Mouse (Mus musculus) cerebellum, postnatal 14 days (tissue): ENCODE results near the gene H2-M5.
"Not testable (repeated sequence)": the region's sequence is repeated elsewhere in the genome, so short reads cannot be mapped to it uniquely, and the experiment has no call there.

Source experiments
- DNase-seq, 2 experiments: peaks; one replicate each; pipeline ENCODE4 v3.0.0; 2021; ENCODE audit warnings: mixed read lengths in 2 of 2

Gene H2-M5

DNA sequence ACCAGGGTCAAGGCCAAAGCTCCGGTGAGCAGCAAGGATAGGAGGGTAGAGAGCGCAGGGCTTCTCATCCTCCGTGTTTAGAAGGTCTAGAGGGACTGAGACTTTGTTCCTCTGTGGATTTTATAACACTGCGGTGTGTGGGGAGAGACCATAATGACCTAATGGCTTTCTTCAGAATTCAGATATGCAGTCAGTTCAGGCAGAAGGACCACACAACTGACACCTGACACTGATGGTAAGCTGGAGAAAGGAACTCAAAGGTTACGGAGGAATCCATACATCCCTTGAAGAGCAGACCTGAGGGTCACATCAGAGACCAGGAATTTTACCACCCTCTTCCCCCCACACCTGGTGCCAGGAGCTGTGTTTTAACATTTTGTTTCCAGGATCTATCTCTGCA is at the start of gene H2-M5:
Gene H2-M5, minus strand, starts transcription at position 101 of the 400 bp plus-strand sequence.
- no peak for DNase-seq

DNA sequence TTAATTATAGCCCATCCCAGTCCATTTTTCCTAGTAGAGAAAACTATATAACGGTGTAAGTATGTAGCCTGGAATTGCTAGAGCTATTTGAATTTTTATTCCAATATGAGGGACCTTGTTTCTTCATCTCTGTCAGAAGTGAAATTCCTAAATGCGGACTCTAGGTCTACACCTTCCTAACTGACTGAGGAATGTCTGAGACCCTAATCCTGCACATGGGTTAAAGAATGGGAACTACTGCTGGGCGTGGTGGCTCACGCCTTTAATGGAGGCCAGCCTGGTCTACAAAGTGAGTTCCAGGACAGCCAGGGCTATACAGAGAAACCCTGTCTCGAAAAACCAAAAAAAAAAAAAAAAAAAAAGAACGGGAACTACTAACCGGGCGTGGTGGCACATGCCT is 39.8 kb upstream of the H2-M5 start:
- no peak for DNase-seq

DNA sequence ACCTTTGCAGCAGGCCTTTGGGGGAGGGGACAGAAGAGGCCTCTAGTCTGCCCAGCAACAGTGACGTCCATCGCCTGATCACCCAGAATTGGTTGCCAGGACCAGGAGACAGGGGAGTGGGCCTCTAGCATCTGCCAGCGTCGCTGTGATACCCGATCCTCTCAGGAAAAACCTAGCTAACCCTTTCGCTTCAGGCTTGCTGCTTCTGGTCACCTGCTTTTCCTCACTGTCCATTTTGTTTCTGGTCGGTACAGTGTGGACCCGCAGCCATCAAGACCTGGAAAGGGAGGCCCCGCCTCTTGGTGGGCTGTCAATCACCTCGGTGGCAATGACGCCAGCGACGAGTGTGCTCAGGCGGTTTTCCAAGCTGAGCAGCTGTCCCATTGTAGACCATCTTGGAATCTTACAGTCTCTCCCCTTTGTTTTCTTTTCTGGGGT is 39.4 kb upstream of the H2-M5 start:
- DNase-seq: peak; percentile 96 to 98

DNA sequence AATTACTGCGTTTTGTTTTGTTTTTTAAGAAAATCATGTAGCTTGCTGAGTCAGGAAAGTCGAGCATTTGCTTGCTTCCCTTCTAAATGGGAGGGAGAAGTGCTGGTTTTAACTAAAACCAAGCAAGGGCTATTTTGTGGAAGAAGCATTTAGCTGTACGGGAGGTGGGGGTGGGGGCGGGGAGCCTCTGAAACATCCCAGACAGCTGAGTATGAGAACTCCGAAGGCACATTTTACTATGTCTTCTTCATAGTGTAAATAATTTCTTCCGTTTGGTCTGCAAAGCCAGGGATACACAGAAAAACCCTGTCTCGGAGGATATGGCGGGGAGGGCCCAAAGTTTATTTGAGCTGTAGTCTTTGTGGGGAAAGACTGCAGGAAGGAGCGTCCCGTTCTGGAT is 38.9 kb upstream of the H2-M5 start:
- peak in 1 of 2 experiments; percentile 19 for DNase-seq

DNA sequence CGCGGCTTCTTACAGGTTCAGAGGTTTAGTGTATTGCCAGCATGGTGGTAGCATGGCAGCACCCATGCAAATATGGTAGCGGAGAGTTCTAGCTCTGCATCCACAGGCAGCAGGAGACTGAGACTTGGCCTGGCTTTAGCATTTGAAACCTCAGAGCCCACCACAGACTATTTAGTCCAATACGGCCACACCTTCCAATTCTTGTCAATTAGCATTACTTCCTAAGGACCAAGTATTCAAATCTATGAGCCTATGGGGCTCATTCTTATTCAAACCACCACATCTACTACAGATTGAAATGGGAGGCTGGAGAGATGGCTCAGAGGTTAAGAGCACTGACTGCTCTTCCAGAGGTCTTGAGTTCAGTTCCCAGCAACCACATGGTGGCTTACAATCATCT is 38.1 kb upstream of the H2-M5 start:
- DNase-seq: no peak

DNA sequence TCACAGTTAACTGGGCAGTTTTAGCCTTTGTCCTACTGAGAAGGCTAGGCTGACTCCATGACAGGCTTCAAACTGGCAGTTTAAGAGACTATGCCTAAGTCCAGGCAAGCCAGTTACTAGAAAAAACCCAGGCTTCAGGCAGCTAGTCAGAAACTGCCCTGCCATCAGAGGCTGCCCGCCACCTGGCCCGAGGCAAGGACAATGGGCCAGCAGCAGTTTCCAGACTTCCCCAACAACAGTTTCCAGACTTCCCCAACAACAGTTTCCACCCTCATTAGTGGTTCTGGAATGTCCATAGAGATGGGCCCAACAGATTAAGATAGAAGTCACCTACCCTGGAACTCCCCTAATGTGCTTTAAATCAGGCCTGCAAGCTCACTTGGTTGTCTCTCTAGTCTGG is 37.1 kb upstream of the H2-M5 start:
- no peak for DNase-seq

DNA sequence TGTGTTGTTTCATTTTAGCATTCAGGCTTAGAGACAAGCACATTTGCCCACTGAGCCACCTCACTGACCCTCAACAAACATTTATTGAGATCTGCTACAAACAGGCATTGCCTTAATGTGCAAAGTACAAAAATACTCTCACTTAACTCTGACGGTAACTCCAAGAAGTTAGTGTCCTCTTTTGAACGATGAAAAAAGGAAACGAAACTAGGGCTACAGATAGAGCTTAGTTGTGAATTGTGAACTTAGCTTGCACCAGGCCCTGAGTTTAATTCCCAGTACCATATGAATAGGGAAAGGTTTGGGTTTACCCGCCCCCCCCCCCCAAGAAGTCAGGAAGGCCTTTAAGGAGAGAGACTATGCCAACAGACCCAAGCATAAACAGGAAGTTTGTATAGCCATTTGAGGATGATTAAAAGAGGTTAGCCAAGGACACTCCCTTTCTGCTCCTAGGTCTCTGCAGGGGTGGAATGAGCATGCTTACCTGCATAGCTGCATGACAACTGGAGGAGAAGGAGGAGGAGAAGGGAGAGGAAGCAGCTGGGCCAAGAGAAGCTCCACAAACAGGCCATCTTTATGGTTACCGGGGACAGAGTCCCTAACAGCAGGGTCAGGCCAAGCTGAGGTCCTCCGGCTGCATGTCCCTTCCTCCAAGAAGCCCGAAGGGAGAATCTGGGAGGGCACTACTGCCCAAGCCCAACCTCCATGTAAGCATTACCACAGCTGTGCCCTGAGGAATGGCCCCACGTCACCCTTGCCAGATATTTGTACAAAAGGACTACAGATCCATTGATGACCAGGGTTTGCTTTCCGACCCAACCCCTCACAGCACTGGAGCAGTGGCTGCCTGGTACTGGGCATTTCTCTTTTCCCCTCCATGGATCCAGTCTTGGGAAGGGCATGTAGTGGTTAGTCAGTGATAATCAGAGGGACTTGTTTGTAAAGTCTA is 33.6 kb upstream of the H2-M5 start, which contains the start of gene Mog:
Gene Mog, minus strand, starts transcription at position 771 of the 949 bp plus-strand sequence.
- no peak for DNase-seq

DNA sequence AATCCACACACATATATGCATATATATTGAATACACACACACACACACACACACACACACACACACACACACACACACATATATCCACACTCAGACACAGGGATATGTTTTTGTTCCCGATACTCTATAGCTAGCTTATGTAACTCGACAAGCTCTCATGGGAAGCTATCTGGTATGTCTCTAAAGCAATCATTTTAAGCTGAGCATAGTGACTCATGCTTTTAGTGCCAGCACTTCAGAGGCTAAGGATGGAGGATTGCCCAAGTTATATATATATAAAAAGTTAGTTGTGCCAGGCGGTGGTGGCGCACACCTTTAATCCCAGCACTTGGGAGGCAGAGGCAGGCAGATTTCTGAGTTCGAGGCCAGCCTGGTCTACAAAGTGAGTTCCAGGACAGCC is 29.9 kb upstream of the H2-M5 start:
- DNase-seq: not testable (repeated sequence)

DNA sequence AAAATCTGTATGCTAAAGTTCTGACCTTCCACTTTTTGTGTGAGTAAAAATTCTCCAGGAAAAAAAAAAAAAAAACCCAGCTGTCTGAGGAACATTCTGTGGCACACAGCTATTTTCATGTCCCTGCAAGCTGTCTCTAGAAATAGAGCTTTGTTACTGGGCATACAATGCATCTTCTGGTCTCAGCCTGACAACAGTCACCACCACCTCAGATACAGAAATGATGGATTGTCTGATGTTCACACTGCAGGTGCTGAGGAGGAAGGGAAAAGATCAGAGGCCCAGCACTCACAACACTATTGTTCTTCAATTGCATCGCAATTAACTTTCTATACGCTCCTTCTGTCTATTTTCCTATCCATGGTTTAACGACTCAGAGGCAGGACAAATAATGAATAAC is 29.0 kb upstream of the H2-M5 start:
- DNase-seq: no peak

DNA sequence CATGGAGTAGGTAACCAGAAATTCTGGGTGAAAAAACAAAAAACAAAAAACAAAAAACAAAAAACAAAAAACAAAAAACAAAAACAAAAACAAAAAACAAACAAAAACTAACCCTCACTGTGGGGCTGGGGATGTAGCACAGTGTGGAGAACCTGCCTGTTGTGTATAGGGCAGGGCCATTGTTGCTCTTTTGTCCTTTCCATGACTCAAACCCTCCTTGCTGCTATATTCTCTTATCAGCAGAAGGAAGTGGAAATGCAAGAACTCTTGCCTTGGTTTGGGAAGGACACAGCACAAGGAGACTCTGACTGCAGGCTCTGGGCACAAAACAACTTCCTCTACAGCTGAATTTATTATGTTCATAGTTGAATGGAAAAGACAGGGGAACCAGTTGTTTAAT is 27.0 kb upstream of the H2-M5 start:
- no peak for DNase-seq

DNA sequence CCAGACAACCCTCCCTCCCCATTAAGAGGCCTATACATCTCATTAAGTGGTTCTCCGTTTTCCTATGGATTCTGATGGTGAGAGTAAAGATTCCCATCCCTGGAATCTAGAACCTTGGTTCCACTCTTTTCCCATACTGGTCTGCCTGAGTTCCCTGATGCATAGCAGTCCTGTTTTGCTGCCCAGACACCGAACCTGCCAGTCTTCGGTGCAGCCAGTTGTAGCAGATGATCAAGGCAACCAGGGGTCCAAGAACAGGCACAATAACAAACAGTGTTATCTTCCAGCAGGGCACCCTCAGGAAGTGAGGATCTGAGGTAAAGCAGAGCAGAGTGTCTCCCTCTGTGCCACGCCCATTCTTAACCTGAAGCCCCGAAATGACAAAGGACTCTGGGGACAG is 22.8 kb upstream of the H2-M5 start:
- no peak for DNase-seq

DNA sequence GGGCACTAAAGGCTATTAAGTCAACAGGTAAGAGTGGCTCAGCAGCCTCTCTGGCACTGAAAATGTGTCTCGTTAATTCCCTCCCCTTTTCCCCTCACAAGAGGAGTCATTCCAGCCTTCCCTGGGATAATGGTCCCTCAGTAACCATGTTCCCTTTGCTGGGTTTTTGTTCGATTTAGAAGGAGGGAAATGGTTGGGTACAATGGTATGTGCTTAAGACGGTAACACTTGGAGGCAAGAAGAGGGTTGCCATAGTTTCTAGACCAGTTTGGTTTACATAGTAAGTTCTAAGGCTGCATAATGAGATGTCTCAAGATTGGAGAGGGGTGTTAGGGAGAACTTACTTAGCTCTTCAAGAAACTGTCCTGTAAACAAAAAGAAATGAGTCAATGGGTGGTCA is 22.4 kb upstream of the H2-M5 start:
- no peak for DNase-seq

DNA sequence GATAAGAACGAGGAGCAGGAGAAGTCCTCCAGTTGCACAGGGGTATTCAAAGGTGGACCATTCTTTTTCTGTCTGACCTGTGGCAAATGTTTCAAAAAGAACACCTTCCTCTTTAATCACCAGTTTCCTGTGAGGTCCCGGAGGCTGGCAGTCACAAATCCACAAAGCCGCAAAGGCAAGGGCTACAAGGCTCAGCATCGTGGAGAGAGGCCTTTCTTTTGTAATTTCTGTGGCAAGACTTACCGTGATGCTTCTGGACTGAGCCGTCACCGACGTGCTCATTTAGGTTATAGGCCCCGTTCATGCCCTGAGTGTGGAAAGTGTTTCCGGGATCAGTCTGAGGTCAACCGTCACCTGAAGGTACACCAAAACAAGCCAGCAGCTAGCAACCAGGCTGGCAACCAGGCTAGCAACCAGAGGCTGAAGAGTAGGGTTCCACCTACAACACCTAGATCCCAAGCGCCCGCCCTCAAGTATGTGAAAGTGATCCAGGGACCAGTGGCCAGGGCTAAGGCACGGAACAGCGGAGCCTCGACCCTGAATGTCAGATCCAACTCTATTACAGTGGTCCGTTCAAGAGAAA is 20.2 kb upstream of the H2-M5 start:
- no peak for DNase-seq

DNA sequence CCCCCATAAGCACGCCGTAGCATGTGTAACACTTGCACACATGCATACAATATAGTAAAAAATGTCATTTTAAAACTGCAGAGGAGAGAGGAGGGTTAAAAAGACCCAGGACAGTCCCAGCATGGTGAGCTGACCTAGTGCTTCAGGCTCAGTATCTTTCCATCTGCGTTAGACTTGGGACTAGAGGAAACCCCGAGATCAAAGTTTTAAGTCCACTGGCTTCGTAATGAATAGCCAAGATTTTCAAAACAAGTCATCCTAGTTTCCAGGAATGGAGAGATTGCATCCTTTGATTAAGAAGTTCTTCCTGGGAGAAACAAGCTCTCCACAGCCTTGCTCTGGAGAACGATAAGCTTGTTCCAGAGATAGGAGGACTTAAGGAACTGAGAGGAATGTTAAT is 18.8 kb upstream of the H2-M5 start:
- no peak for DNase-seq

DNA sequence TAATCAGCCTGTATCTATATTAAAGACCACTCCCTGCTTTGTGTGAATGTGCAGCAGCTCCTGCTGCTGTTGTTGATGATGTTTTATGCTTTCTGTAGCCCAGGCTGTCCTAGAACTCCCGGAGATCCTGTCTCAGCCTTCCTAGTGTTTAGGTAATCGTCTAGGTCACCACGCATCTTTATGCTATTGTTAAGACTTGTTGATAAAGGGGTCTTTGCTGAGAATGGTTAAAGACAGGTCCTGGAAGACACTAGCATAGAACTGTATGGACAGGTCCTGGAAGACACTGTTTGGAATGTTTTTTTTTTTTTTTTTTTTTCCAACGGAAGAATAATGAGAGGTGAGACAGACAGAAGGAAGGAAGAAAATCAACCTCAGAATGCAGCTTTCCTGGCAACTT is 14.0 kb upstream of the H2-M5 start:
- DNase-seq: no peak

DNA sequence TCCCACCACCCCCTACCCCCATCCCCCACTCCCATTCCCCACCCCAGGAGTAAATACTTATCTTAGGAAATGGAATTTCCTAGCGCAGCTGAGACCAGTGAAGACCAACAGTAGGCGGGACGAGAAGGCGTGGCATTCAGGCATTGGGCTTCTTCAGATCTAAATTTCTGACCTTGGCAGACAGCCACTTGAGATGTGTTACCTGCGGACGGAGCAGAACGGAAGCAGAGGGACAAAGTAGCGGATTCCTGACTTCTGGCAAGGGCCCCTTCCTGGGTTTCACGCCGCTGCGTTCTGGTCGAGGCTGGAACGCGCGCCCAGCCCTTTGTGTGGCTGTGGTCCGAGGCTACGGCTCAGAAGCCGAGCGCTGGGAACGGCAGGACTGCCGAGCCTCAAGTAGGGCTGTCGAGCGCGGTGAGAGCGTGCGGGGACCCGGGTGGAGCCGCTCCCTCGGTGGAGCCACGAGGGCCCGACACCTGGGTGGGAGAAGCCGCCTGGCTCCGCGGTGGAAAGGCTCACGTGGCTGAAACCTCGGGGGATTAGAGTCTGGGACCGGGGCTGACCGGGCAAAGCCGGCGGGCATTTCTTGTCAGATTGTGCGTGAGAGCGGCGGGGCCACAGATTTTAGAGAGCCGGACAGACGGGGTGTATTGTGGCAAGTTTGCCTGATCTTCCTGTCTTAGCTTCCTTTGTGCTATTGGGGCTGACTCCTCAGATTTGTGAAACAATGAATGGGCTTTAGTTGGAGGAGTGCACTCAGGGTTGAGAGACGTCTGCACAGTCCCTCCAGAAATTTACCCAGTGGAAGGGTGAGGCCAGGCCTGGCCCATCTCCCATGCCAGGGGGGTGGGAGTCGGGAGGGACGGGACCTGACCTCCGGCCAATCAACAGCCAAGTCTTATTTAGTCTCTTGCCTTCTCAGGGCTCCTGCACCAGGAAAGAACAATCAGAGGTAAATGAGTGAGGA is 13.3 kb upstream of the H2-M5 start:
- peak; percentile 81 to 83 for DNase-seq

DNA sequence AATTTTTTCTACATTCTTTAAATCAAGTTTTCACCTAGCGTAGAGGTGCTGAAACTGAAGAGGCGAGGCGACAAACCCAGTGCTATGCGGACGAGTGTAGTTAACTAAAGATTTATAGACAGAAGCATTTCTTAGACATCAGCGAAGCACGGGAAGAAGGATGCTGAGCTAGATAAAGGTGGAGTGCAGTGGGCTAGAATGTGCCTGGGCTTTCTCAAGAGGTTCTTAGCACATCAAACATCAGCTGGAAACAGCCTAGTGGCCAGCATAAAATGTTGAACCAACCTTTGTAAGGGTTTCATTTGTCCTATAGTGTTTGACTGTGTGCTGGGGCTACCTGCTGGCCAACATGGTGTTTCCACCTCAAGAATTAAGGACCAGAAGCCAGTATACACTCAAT is 11.5 kb upstream of the H2-M5 start, which contains the start of gene Zfp57:
Gene Zfp57, plus strand, starts transcription at position 301 of the 400 bp plus-strand sequence.
- DNase-seq: no peak

DNA sequence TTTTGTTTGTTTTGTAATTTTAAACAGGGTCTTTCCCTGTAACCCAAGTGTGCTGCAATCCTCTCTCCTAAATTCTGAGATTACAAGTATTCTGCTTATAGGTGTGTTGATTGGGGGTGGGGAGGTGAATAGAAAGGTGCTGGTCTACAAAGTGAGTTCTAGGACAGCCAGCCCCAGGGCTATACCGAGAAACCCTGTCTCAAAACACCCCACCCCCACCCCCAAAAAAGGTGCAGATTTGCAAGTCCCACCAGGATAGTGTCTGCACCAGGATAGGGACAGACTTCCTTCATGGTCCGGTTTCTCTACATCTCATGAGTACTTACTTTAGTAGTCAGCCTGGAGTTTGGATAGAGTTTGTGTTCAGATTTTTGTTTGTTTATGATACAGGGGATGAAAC is 9.1 kb upstream of the H2-M5 start:
- DNase-seq: no peak

DNA sequence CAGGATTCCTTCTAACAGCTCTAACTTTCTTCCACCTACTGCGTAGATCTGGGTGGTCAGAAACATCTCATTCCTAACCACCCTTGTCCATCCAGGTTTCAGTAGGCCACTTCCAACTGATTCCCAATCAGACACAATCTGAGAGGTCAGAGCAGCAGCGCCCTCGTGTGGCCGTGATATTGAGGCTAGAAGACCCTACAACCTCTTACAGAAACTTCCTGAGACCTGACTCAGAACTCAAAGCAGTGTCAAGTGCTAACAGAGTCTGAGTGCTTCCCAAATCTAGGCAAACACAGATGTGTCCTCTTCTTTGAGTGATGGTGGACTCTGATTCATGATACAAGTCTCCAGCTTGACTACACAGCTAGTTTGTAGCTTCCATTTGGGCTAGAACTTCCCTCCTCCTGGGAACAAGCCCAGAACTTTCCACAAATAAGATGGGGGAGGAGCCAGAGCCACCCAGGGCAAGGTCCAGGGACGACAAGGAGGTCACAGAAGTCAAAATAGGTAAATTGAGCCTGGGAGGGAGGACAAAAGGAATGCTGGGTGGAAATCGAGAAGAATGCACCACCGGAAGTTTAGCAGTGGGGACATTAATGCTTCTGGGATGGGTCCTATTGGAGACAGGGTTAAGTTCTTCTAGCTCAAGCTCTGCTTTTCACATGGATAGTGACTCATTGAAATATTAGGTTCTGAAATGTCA is 7.8 kb upstream of the H2-M5 start:
- DNase-seq: peak; percentile 88 to 96

DNA sequence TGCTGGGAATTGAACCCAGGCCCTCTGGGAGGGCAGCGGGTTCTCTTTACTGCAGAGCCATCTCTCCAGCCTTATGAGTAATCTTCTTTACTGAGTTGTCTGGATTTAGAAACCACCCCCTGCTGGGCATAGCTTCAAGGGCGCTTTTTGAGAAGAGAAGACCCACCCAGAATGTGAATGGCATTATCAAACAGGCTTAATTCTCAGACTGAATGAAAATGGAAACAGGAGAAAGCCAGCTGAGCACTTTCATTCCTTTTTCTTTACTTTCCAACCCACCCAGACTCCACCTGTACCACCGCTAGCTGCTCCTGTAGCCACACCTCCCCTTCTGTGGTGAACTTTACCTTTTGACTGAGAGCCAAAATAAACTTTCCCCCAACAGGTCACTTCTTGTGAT is 6.1 kb upstream of the H2-M5 start:
- no peak for DNase-seq

DNA sequence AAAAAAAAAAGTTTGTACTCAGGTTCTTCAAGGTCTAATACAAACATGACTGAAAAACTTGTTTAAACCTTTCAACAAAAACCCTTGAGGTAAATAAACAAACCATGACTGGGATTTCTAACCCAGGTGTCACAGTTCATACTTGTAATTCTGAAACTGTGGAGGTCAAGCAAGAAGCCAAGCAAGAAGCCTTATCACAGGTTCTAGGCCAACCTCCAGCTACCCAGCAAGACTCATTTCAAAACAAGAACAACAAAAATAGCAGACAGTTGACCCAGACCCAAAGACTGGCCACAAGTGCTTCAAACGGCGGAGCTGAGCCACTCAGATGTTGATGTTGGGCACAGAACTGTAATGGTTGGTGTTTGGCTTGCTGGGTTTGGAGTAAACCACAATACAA is 5.2 kb upstream of the H2-M5 start:
- DNase-seq: no peak

DNA sequence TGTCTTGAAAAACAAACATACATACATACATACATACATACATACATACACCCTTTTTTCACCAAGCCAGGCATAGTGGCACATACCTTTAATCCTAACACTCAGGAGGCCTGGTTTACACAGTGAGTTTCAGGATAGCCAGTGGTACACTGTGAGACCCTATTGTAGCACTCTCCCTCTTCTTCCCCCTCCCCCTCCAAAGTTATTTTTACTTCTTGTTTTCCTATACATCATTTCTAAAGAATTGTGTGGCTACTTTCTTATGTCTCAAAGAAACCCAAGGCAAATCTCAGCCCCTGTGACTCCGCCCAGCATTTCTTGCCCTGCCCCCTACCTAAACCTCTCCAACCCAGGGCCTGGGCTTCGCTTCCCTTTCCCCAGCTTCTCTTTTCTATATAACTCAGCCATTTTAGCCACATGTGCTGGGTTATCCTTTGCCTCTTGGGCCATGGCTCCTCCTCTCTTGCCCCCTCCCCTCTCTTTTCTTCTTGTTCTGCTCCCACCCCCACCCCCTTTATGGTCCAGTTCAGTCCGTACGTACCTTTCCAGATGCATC is 4.5 kb upstream of the H2-M5 start:
- DNase-seq: no peak
